Mouse (Mus musculus) heart, embryonic 13.5 days (tissue): Measurements from ENCODE around the gene Sh3gl2. TPM values are rescaled to one million over a fixed set of nuclear protein-coding genes. Genes with fewer than 3 reads are reported as not detected.

Source experiments
- ATAC-seq: fragments of 200-750 bp; cut with Nextera tagmentation; 2 replicates; pipeline ENCODE4 v1.8.0; 2017; ENCODE audit warnings: moderate TSS enrichment; ENCODE audit not compliant: insufficient number of reproducible peaks, low FRiP score, low TSS enrichment; ENCODE audit errors: extremely low read depth
- H3K27ac ChIP-seq: fragments of 300-500 bp; sonication (generic); replicated peaks from 2 replicates; pipeline ENCODE4 v1.5.1; 2015; ENCODE audit warnings: moderate library complexity, mild to moderate bottlenecking, inconsistent platforms
- H3K27me3 ChIP-seq: fragments of 300-500 bp; sonication (generic); replicated peaks from 2 replicates; pipeline ENCODE4 v1.6.1; 2015; ENCODE audit warnings: mild to moderate bottlenecking, inconsistent platforms
- H3K36me3 ChIP-seq: fragments of 300-500 bp; sonication (generic); 2 replicates; pipeline ENCODE4 v1.6.1; 2015; ENCODE audit warnings: mild to moderate bottlenecking, inconsistent platforms
- H3K4me1 ChIP-seq: fragments of 300-500 bp; sonication (generic); 2 replicates; pipeline ENCODE4 v1.6.1; 2015; ENCODE audit warnings: inconsistent platforms
- H3K4me2 ChIP-seq: fragments of 300-500 bp; sonication (generic); 2 replicates; pipeline ENCODE4 v1.6.1; 2015; ENCODE audit warnings: inconsistent platforms, mild to moderate bottlenecking, moderate library complexity
- H3K4me3 ChIP-seq: fragments of 300-500 bp; sonication (generic); 2 replicates; pipeline ENCODE4 v1.5.1; 2015; ENCODE audit warnings: moderate library complexity, mild to moderate bottlenecking, inconsistent platforms
- H3K9ac ChIP-seq: fragments of 300-500 bp; sonication (generic); 2 replicates; pipeline ENCODE4 v1.6.1; 2015; ENCODE audit warnings: inconsistent platforms, mild to moderate bottlenecking, moderate library complexity
- H3K9me3 ChIP-seq: fragments of 300-500 bp; sonication (generic); 2 replicates; pipeline ENCODE4 v1.6.1; 2016; ENCODE audit warnings: inconsistent platforms
- WGBS: fragments of 180-500 bp; shearing (Covaris S2); methylation state at CpG from one replicate; pipeline ENCODE4 v1.1.7; 2015; ENCODE audit warnings: mixed read lengths; 5-methylcytosine and 5-hydroxymethylcytosine counted together
- polyA plus RNA-seq: library from polyadenylated mRNA; unstranded; fragments of >200 nt; fragmentation: Nextera tagmentation; extraction: Ambion mirVana; gene quantifications from 2 replicates; pipeline ENCODE4 v1.2.1, GENCODE M21; 2015

Gene Sh3gl2
- polyA plus RNA-seq, 1 experiment from 2014 or later = 1.1 TPM

DNA sequence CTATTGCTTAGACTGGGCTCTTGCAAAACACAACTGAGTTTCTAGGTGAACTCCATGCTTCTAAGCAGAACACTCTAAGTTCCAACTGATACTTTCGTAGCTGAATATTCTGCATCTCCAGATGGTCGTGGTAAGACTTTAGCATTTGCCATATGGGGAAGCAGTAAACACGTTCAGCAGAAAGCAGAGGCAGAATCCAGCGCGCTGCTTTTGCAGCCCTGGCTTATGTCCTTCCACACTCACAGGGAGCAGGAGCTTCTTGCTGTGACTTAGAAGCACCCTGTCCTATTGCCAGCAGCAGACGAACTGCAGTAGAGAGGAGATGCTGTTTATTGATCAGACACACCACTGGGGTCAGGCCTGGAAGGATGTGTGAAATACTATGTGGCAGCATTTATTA is 120.5 kb downstream of the Sh3gl2 start:
- Histone ChIP-seq H3K36me3 (no peaks in the 10 kb centered on the region), H3K9me3 (no peaks in the 10 kb centered on the region), H3K9ac (no peak overlapping the region), H3K27ac (no peak overlapping the region), H3K4me3 (no peak overlapping the region), H3K4me2 (no peak overlapping the region), H3K4me1 (no peaks in the 10 kb centered on the region), H3K27me3 (no peaks in the 10 kb centered on the region)
- WGBS = 52% methylated on average over 6 of the region's 6 CpGs
- ATAC-seq = no peak

DNA sequence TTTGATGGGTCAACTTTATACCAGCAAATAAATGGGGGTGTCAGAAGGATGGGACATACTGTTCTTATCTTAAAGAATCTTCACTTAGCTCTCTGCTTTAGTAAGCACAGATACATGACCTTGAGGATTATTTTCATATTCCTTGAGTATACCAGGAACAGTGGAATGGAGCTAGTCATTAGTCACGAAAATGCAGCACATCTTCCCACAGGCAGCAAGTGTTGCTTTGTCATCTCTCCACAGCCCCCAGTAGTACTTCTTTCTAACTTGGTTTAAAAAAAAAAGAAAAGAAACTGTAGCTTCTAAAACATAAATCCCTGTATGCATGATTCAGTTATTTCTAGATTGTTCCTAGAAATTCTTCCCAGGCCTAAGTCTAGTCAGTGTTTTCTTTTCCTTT is 121.1 kb downstream of the Sh3gl2 start:
- WGBS = 71% methylated on average over 1 of the region's 1 CpGs
- Histone ChIP-seq H3K4me1 (no peaks in the 10 kb centered on the region), H3K9me3 (no peaks in the 10 kb centered on the region), H3K27me3 (no peaks in the 10 kb centered on the region), H3K27ac (no peak overlapping the region), H3K9ac (no peak overlapping the region), H3K36me3 (no peaks in the 10 kb centered on the region), H3K4me3 (no peak overlapping the region), H3K4me2 (no peak overlapping the region)
- no peak for ATAC-seq

DNA sequence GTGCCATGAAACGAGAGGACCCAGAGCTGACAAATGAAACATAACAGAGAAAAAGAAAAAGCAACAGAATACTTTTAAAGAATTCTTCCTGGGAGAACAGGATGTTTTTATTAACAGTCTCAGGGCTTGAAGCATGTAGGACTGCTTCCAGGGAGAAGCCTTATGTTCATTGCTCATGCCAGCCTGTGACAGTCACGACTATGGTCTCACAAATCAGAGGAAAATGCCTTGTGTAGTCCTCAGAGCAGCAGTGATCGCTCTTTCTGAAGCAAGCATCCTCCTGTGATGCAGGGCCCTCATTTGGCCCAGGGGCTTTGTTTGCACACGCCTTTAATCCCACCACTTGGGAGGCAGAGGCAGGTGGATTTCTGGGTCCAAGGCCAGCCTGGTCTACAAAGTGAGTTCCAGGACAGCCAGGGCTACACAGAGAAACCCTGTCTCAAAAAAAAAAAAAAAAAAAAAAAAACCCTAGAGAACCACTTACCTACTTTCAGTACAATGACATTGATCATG is 129.8 kb downstream of the Sh3gl2 start:
- H3K4me1 ChIP-seq = no peaks in the 10 kb centered on the region
- WGBS = 70% methylated on average over 4 of the region's 4 CpGs
- no peak overlapping the region for H3K4me2 ChIP-seq
- H3K36me3 ChIP-seq = no peaks in the 10 kb centered on the region
- no peak overlapping the region for H3K9ac ChIP-seq
- no peak overlapping the region for H3K4me3 ChIP-seq
- no peak for ATAC-seq
- H3K9me3 ChIP-seq = no peaks in the 10 kb centered on the region
- H3K27me3 ChIP-seq = no peaks in the 10 kb centered on the region
- no peak overlapping the region for H3K27ac ChIP-seq

DNA sequence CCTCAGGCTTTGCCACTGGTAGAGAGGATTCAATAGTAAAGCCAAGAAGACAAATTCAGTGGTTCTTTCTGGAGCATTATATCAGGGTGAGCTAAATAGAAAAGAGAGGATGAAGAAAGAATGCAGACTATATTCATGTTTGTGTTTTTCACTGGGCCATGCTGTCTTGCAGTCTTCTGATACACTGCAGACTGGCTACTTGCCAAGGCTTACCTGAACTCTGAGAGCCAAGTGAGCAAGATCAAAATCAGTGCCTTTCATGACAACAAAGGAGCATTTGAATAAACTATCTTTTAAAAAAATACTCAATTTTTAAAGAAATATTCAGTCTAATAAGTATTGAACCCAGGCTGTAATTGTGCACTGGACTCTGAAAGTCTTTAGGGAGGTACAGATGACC is 131.4 kb downstream of the Sh3gl2 start:
- no peak for ATAC-seq
- Histone ChIP-seq H3K27me3 (no peaks in the 10 kb centered on the region), H3K36me3 (no peaks in the 10 kb centered on the region), H3K27ac (no peak overlapping the region), H3K4me1 (no peaks in the 10 kb centered on the region), H3K9ac (no peak overlapping the region), H3K4me3 (no peak overlapping the region), H3K4me2 (no peak overlapping the region), H3K9me3 (no peaks in the 10 kb centered on the region)

DNA sequence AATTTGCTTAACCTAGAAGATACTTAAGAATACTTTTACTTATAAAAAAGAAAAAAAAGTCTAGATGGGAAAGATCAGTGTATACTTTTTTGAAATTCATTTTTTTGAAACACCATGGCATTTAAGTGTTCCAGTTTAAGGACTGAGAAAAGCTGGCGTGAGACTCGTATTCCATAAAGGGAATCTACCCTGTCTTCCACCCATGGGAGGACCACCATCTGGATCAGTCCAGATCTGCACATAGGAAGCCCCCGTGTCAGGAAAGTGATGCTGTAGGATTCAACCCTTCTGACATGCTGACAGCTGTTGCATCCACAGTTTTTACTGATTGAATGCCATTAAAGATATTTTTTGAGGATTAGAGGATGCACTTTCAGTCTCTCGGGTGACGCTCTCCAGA is 134.2 kb downstream of the Sh3gl2 start:
- H3K4me3 ChIP-seq = no peak overlapping the region
- H3K9ac ChIP-seq = no peak overlapping the region
- H3K27me3 ChIP-seq = no peaks in the 10 kb centered on the region
- no peak for ATAC-seq
- no peaks in the 10 kb centered on the region for H3K9me3 ChIP-seq
- no peak overlapping the region for H3K27ac ChIP-seq
- no peak overlapping the region for H3K4me2 ChIP-seq
- WGBS = 81% methylated on average over 5 of the region's 5 CpGs
- H3K36me3 ChIP-seq = no peaks in the 10 kb centered on the region
- no peaks in the 10 kb centered on the region for H3K4me1 ChIP-seq

DNA sequence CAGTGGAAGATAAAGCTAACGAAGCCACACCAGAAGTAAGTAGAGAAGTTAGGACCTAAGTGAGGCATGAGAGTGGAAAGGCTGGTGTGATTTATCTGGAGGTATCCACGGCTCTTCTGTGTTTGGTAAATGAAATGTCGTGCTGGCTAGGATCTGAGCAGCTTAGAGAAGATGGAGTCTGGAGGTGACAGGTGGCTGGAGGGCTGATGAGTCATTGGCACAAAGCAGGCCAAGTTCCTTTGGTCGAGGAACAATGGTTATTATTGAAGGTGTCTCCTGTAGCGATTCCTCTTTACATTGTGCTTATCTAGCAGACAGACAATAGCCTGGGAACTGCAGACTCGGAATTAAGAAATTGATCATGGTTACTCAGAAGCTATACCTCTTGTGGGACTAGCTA is 135.8 kb downstream of the Sh3gl2 start:
- H3K4me1 ChIP-seq = no peaks in the 10 kb centered on the region
- no peaks in the 10 kb centered on the region for H3K9me3 ChIP-seq
- ATAC-seq = no peak
- H3K4me3 ChIP-seq = no peak overlapping the region
- H3K27me3 ChIP-seq = no peaks in the 10 kb centered on the region
- H3K4me2 ChIP-seq = no peak overlapping the region
- H3K9ac ChIP-seq = no peak overlapping the region
- no peak overlapping the region for H3K27ac ChIP-seq
- no peaks in the 10 kb centered on the region for H3K36me3 ChIP-seq
- WGBS = 67% methylated on average over 6 of the region's 6 CpGs

DNA sequence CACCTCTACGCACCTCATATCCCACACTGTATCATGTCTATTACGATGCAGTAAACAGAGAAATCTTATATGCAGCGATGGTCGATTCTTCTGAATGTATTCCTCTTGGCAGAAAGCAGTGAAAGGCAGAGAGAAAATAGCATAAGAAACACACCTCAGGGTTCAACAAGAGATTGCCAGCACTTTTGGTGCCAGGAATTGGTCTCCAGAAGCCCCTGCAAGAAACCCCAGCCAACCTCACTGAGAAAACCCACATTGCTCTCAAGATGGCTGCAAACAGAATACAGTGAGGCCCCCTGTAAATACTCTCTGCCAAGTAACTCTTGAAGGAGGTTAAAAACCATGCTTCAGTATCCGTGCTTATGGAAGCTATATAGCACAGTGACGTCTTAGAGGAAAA is 141.0 kb downstream of the Sh3gl2 start:
- H3K9ac ChIP-seq = no peak overlapping the region
- no peak for ATAC-seq
- WGBS = 87% methylated on average over 6 of the region's 6 CpGs

DNA sequence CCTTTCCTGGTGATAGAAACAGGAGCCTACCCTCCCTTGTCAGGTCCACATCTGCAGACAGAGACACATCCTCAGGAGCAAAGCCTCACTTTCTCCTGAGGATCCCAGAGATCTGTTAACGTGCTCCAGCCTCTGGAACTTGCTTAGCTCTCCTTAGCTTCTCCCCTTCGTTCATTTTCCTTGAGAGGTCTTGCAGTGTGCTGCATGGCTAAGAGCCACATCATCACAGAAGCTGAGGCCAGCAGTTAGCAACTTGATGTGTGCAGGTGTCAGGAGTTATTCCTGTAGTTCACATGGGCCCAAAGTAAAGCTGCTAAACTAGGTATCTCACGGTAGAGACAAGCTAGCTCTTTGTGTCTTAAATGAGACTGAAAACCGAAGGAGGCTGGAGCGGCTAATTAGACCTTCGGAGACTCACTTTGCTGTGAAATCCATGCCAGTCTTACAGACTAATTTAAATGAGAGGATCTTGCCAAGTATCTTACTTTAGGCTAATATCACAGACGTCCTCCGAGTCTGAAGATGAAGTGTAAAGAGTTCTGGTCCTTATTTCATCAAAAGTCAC is 143.2 kb downstream of the Sh3gl2 start:
- ATAC-seq = no peak
- 64% methylated on average over 8 of the region's 8 CpGs for WGBS
- H3K4me2 ChIP-seq = no peak overlapping the region
- no peaks in the 10 kb centered on the region for H3K9me3 ChIP-seq
- H3K4me1 ChIP-seq = no peaks in the 10 kb centered on the region
- no peaks in the 10 kb centered on the region for H3K27me3 ChIP-seq
- H3K4me3 ChIP-seq = no peak overlapping the region
- H3K9ac ChIP-seq = no peak overlapping the region
- H3K27ac ChIP-seq = no peak overlapping the region
- H3K36me3 ChIP-seq = no peaks in the 10 kb centered on the region

More for the DNA sequence above, 141.0 kb downstream of the Sh3gl2 start:
- Histone ChIP-seq H3K27ac (no peak overlapping the region), H3K4me3 (no peak overlapping the region), H3K4me1 (no peaks in the 10 kb centered on the region), H3K9me3 (no peaks in the 10 kb centered on the region), H3K27me3 (no peaks in the 10 kb centered on the region), H3K4me2 (no peak overlapping the region), H3K36me3 (no peaks in the 10 kb centered on the region)

DNA sequence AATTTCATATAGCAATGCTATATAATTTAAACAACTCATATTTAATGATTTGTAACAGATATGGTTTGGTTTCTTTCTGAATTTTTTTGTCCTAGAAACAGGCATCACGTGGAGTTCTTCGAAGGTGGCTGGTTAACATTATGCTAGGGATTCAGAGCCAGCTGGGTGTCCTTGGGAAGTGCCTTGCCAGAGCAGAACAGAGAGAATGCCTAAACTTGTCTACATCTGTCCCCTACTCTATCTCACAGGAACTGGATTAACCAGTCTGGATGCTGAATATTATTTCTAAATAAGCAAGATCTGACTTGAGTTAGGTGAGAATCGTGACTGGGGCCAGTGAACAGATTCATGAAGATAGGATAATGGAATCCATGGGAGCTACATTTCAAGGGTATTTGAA is 157.7 kb downstream of the Sh3gl2 start:
- Histone ChIP-seq H3K4me2 (no peak overlapping the region), H3K27me3 (no peaks in the 10 kb centered on the region), H3K4me3 (no peak overlapping the region), H3K27ac (no peak overlapping the region), H3K4me1 (no peaks in the 10 kb centered on the region), H3K9ac (no peak overlapping the region), H3K36me3 (no peaks in the 10 kb centered on the region), H3K9me3 (no peaks in the 10 kb centered on the region)
- no peak for ATAC-seq
- WGBS = 79% methylated on average over 3 of the region's 3 CpGs

DNA sequence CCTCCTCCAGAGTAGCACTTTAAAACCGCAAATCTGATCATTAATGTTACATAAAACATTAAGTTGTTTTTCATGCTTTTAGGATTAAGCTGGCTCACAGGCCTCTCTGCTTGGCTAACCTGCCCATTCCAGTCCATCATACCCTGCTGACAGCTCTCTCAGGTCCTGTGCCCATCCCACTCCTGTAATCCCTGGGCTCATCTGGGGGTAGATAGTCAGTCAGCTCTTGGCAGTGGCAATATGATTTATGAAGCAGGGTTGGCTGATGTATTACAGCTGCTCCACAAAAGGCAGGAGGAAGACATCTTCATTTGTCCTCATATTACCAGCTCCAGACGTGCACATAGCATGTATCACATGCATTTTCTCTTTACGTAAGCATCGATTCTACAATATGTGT is 158.3 kb downstream of the Sh3gl2 start:
- no peaks in the 10 kb centered on the region for H3K4me1 ChIP-seq
- H3K27me3 ChIP-seq = no peaks in the 10 kb centered on the region
- WGBS = 85% methylated on average over 4 of the region's 4 CpGs
- no peak overlapping the region for H3K27ac ChIP-seq
- H3K9ac ChIP-seq = no peak overlapping the region
- no peaks in the 10 kb centered on the region for H3K36me3 ChIP-seq
- no peak overlapping the region for H3K4me3 ChIP-seq
- no peak overlapping the region for H3K4me2 ChIP-seq
- no peak for ATAC-seq
- H3K9me3 ChIP-seq = no peaks in the 10 kb centered on the region

DNA sequence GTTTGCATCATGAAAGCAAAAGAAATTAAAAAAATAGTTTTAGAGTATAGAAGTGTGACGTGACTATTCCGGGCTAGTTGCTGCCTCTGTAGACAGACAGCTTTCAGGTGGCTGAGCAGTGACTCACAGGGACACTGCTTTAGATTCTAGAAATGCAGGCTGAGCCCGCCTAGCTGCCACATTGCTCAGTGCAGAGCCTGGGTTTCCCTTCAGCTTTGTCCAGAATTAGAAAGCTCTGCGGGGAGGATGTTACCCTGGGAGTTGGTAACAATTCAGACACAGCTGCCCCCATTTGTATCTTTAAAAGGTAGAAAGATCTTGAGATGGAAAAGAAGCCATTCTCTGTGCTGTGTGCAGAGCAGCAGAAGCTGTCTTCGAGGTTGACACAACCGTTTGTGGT is 166.1 kb downstream of the Sh3gl2 start:
- Histone ChIP-seq H3K4me3 (no peak overlapping the region), H3K9ac (no peak overlapping the region), H3K27ac (no peak overlapping the region), H3K36me3 (no peaks in the 10 kb centered on the region), H3K4me2 (no peak overlapping the region), H3K4me1 (no peaks in the 10 kb centered on the region), H3K27me3 (no peaks in the 10 kb centered on the region), H3K9me3 (no peaks in the 10 kb centered on the region)
- WGBS = 66% methylated on average over 6 of the region's 6 CpGs
- ATAC-seq = no peak

DNA sequence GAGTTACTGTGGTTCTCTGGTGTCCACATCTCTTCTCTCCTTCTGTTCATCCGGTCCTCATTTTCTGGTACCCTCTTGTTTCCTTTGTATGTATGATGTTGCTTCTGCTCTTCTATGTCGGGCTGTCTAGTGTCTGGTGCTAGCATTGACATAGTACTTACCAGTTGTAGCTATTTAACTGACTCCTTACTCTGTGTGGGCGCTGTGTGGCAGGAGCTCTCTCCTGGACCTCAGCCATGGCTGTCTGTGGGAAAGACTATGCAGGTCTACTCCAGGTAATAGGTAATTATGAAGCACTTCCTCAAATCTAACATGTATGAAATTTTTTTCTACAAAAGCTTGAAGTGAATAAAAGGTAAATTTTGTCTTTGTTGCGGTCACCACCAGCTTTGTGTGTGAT is 169.9 kb downstream of the Sh3gl2 start:
- Histone ChIP-seq H3K4me2 (no peak overlapping the region), H3K4me1 (no peaks in the 10 kb centered on the region), H3K27me3 (no peaks in the 10 kb centered on the region), H3K27ac (no peak overlapping the region), H3K36me3 (no peaks in the 10 kb centered on the region), H3K9ac (no peak overlapping the region), H3K9me3 (no peaks in the 10 kb centered on the region), H3K4me3 (no peak overlapping the region)
- ATAC-seq = no peak
- WGBS = 84% methylated on average over 4 of the region's 4 CpGs
